Mouse (Mus musculus) spleen, postnatal 10 days (tissue): ENCODE results near the gene Chrna5.

Experiments
- DNase-seq, 2 experiments: peaks; one replicate each; pipeline ENCODE4 v3.0.0; 2021 to 2022; ENCODE audit warnings: low spot score in 2 of 2

The Chrna5 gene

DNA sequence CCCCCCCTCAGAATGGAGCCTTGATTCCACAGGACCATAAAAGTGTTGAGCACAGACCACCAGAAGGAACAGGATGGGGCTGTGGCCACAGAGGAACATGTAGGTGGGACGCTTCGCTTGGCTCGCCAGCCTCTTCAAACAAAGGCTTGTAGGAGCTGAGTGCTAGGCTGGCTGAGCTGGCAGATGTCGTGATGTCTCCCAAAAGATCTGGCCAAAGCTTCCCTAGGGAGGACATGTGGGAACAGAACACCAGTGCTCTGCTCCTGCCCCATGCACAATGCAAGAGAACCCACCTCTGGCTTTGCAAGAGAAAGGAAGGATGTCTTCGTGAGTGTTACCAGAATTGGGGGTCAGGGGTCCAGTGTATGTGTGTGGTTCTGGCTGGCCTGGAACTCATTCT is 42.6 kb downstream of the Chrna5 start:
- DNase-seq: no peak

GRCm38 (mm10) chr9:55023902-55024583 is 43.4 kb downstream of the Chrna5 start:
- peak; percentile 58 to 82 for DNase-seq

- DNase-seq: no peak
These were observed 45.0 kb downstream of the Chrna5 start for GRCm38 (mm10) chr9:55025534-55026274.

- DNase-seq: no peak
These were observed 45.6 kb downstream of the Chrna5 start, which contains the start of gene Chrna3 for GRCm38 (mm10) chr9:55026275-55026663. TSS of gene Chrna3 (minus strand) at chr9:55026562.

DNA sequence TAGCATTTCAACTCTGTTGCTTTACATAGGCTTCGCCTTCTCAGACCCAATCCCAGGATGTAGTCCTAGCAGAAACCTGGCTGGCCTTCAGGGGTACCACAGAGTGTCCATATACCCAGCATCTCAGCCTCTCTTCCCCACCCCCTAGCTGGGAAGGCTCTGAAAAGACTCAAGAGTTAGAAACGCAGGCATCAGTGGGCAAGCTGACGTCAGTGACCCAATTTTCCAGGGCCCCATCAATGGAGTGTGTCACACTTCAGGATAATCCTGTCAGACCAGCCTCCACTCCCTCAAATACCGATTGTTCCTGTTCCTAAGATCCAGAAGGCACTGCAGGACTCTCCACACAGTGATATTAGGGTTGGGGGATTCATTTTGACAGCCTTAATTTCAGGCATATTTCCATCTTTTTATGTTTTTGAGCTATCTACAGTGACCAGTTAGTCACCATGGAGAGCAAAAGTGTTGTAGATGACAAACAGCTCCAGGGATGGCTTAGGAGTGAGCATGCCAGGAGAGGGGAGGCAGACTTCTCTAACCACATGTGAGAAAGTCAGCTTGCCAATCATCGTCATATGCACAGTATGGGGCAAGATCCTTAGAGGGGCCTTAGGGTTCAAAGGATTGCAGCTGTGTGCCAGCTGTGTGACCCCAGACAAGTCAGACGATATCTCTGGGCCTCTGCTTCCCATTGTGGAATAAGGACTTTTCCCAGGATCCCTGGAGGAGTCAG is 50.9 kb downstream of the Chrna5 start:
- DNase-seq: no peak

GRCm38 (mm10) chr9:55038948-55039347 is 58.3 kb downstream of the Chrna5 start:
- DNase-seq: no peak

DNA sequence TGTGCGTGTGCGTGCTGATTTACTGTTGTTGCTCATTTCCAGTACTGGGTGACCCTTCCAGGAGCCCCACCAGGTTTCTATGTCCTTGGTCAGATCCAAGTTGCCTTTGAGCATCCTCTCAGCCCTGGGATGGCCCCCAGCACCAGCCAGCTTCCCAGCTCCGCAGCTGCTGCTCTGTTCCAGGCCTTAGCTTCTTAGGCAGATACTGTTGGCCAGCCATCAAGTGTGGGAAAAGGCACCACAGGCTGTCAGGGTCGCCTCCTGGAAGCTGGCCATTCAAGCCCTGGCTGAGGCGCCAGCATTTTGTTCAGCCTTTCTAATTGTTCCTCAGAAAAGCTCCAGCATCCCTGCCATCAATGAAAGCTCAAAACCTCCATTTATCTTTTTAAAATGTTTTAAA is 59.3 kb downstream of the Chrna5 start:
- no peak for DNase-seq

- no peak for DNase-seq
These were observed 60.7 kb downstream of the Chrna5 start for GRCm38 (mm10) chr9:55041389-55041788.

GRCm38 (mm10) chr9:55043688-55044087 is 63.0 kb downstream of the Chrna5 start:
- no peak for DNase-seq

GRCm38 (mm10) chr9:55045001-55045400 is 64.3 kb downstream of the Chrna5 start:
- DNase-seq: no peak

- no peak for DNase-seq
These were observed 66.1 kb downstream of the Chrna5 start for GRCm38 (mm10) chr9:55046764-55047163.

DNA sequence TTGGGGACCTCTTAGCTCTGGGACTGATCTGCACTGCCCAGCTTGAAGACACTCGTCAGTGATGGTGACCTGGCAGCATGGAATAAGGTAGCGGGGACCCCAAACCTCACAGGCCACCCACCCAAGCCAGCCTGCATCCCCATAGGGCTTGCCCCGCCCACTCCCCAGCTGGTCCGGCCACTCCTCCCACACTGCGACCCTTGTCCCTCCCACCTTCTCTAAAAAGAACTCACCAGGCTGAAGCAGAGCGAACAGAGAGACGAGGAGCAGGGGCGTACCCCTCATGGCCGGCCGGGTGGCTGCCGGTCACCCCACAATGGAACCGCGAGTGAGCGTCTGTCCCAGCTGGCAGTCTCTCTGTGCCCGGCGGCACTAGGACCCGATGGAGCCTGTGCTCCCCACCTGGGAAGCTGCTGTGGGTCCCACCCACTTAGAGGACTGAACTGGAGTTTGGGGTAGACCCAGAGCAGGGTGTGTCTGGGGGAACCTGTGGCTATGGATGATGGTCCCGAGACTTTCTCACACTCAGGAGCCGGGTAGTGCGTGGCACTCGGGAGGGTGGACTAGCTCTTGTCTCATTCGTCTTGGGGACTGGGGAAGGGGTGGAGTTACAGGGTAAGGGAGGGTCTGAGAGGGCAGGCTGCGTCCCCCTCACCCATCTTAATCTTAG is 67.7 kb downstream of the Chrna5 start, which contains the start of gene Chrnb4:
Chrnb4 (minus strand) TSS at position 569 of the 670 bp plus-strand sequence.
- no peak for DNase-seq

DNA sequence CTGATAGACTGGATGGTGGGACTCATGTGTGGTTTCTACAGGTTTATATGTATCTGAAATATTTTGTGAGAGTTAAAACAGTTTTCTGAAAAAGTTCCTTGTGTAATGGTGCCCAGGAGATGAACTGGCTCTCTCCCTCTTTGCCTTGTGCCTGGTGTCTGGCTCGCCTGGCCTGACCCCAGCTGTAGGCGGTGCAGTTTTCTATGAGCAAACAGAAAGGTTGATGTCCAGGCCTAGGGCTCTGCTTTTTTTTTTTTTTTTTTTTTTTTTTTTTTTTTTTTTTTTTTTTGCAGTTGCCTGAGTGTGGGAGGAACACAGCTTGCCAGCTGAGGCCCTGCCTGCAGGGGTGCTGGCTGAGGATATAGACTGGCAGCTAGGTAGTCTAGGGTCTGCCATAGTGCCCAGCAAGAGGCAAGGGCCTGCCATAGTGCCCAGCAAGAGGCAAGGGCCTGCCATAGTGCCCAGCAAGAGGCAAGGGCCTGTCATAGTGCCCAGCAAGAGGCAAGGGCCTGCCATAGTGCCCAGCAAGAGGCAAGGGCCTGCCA is 74.8 kb downstream of the Chrna5 start:
- DNase-seq: no peak
